ENCODE assay signal across 33 mouse cellular contexts in the genomic region with DNA sequence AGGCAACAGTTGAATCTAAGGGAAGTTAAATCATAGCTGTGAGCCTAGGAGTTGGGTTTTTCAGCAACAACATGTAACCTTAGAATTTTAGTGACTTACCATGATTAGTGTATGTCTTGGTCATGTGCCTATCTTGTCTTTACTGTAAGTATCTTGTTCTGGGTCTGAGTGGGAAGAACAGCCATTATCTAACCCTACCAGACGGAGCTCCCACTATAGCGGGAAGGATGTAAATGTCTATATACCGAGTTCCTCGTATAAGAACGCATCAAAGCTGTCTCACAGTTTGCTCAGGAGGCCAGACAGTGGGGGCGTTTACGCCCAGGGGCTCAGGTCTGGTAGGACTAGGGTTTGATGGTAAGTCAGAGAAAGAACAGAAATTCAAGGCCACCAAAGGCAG. TPM values are rescaled to one million over a fixed set of nuclear protein-coding genes. Genes with fewer than 3 reads are reported as not detected.
A peak's percentile ranks its signal among the peaks of the same experiment; 100 is the strongest.
DNase-seq lines count a peak whose midpoint lies in the region; ATAC-seq and TF ChIP-seq lines count a peak whose summit lies in the region.
"Had no signal": no experiment of that assay in that cellular context is flagged by ENCODE, and none has a peak within 500 bp of the region (broad histone marks: within the 10 kb centered on the region; RNA-seq: fewer than 3 reads in every experiment).

No protein-coding gene starts in this region.

- WGBS in liver, embryonic 14.5 days (ENCODE audit: insufficient replicate concordance) = 23% methylated on average over 7 of the region's 7 CpGs

- no peaks in the 10 kb centered on the region for H3K27me3 ChIP-seq in liver, embryonic 14.5 days (ENCODE audit: control insufficient read depth, insufficient read depth, low read length)
- H3K27me3 ChIP-seq: embryonic facial prominence, embryonic 13.5 days; forebrain, embryonic 12.5 days; hindbrain, embryonic 12.5 days; intestine, embryonic 15.5 days; limb, embryonic 13.5 days; neural tube, embryonic 15.5 days had no signal

- no peak overlapping the region for H3K4me3 ChIP-seq in liver, embryonic 14.5 days (ENCODE audit: insufficient read depth in 1 of 2, low read depth in 2 of 2, low read length in 2 of 2)
- H3K4me3 ChIP-seq: embryonic facial prominence, embryonic 13.5 days; erythroblast, embryonic 14.5 days; forebrain, embryonic 12.5 days; hindbrain, embryonic 12.5 days; intestine, embryonic 15.5 days; left cerebral cortex, adult 2 months; limb, embryonic 13.5 days; neural tube, embryonic 15.5 days had no signal

- H3K4me1 ChIP-seq in liver, embryonic 14.5 days (replicated peaks; ENCODE audit: control insufficient read depth in 2 of 2, insufficient read depth in 2 of 2, low read length in 1 of 2) = peaks cover 20 to 26% of the 10 kb centered on the region in 2 experiments

- no peak overlapping the region; the same call in 1 of the 2 replicates for H3K27ac ChIP-seq in liver, embryonic 14.5 days
- H3K27ac ChIP-seq: embryonic facial prominence, embryonic 13.5 days; forebrain, embryonic 12.5 days; hindbrain, embryonic 12.5 days; hindbrain, postnatal 0 days; intestine, embryonic 15.5 days; kidney, postnatal 0 days; left cerebral cortex, adult 2 months; limb, embryonic 13.5 days; neural tube, embryonic 15.5 days had no signal

- intact Hi-C loops in left cerebral cortex, postnatal 14 days (cut with DNase I) = no loop called here

- peak overlapping the region; percentile 2; the same call in 1 of the 2 replicates for H3K4me2 ChIP-seq in liver, embryonic 14.5 days (ENCODE audit: low read depth)
- H3K4me2 ChIP-seq: embryonic facial prominence, embryonic 13.5 days; forebrain, embryonic 12.5 days; heart, embryonic 11.5 days; hindbrain, embryonic 12.5 days; intestine, embryonic 15.5 days; limb, embryonic 13.5 days; neural tube, embryonic 15.5 days had no signal

- peak; percentile 62 for DNase-seq in c-Kit-positive CD71-positive TER-119-negative erythroid progenitor cells, embryonic 14.5 days (ENCODE audit: low read depth)
- peak in 2 of 3 experiments; percentile 40 to 42 for DNase-seq in liver, embryonic 14.5 days (ENCODE audit: low read depth in 3 of 3, low spot score in 3 of 3)
- no peak for DNase-seq in left cerebral cortex, postnatal 14 days (ENCODE audit: low spot score in 2 of 2)
- no peak for DNase-seq in adrenal gland, adult (ENCODE audit: inconsistent age in 2 of 2, low spot score in 1 of 2)
- DNase-seq in layer of hippocampus, adult 9-11 months = no peak
- DNase-seq: adrenal gland, adult 8-10 months; cerebellum, adult 11 months; cerebellum, adult 9-10 months; gastrocnemius, postnatal 25 days; heart, postnatal 36 days; kidney, adult 8-10 months; lung, adult 2 months; lung, postnatal 10 days; midbrain, embryonic 14.5 days; retina, postnatal 1 day; right cerebral cortex, postnatal 14 days; spleen, adult 18-20 months; thymus, postnatal 14 days had no signal

- peaks cover 41% of the 10 kb centered on the region for H3K36me3 ChIP-seq in liver, embryonic 14.5 days (replicated peaks; ENCODE audit: control insufficient read depth, insufficient read depth, low read depth)

- TF ChIP-seq CTCF in liver, embryonic 14.5 days (IDR thresholded peaks at IDR 0.05; ENCODE audit: low read depth) = no peak

- no peak overlapping the region; the same call in 1 of the 2 replicates for H3K9ac ChIP-seq in liver, embryonic 14.5 days (replicated peaks)
- H3K9ac ChIP-seq: embryonic facial prominence, embryonic 13.5 days; forebrain, embryonic 12.5 days; hindbrain, embryonic 12.5 days; intestine, embryonic 15.5 days; limb, embryonic 13.5 days; neural tube, embryonic 15.5 days had no signal

- TF ChIP-seq EP300 in liver, embryonic 14.5 days (IDR thresholded peaks at IDR 0.05; ENCODE audit: low read depth) = no peak

- H3K9me3 ChIP-seq in liver, embryonic 14.5 days (ENCODE audit: control insufficient read depth, low read length) = no peaks in the 10 kb centered on the region
- H3K9me3 ChIP-seq: embryonic facial prominence, embryonic 13.5 days; forebrain, embryonic 12.5 days; hindbrain, embryonic 12.5 days; intestine, embryonic 15.5 days; limb, embryonic 13.5 days; neural tube, embryonic 15.5 days had no signal

- peak; percentile 47; the same call in 1 of the 2 replicates for ATAC-seq in erythroid progenitor cell, adult 5-6 weeks (replicated peaks; ENCODE audit: low FRiP score, poor library complexity, severe bottlenecking)
- ATAC-seq in liver, embryonic 14.5 days (ENCODE audit: insufficient read depth) = peak; percentile 77
- ATAC-seq in megakaryocyte-erythroid progenitor cell, adult 5-6 weeks (replicated peaks; ENCODE audit: low FRiP score, low TSS enrichment, poor library complexity, severe bottlenecking) = peak; percentile 86
- ATAC-seq: activated CD4-positive, CD25-positive, alpha-beta regulatory T cell, adult 4 months; CD4-positive, CD25-positive, alpha-beta regulatory T cell, adult 4 months; hindbrain, postnatal 0 days; intestine, embryonic 15.5 days had no signal

RNA-seq across cellular contexts. Expression of a gene that starts 7.0 kb away (rescaled TPM):
- 46.1 and 72.5 TPM in 2 replicates for total RNA-seq in erythroid progenitor cell, adult 5-6 weeks (2015; ENCODE audit: low replicate concordance)
- total RNA-seq in erythroid progenitor cell, adult 5-6 weeks (2017; ENCODE audit: low replicate concordance) = 24.0 and 38.4 TPM in 2 replicates
- 30.1 and 43.9 TPM in 2 replicates for polyA plus RNA-seq in liver, embryonic 14.5 days (2012; rRNA removed)
- polyA plus RNA-seq in liver, embryonic 14.5 days (2014; fragmentation: Nextera tagmentation; extraction: Ambion mirVana) = 115 and 128 TPM in 2 replicates
- 93.1 and 106 TPM in 2 replicates for total RNA-seq in megakaryocyte-erythroid progenitor cell, adult 5-6 weeks (2014; fragmentation: Nextera tagmentation)
- 72.0 and 76.5 TPM in 2 replicates for total RNA-seq in megakaryocyte-erythroid progenitor cell, adult 5-6 weeks (2017)
- 100 to 1,000 TPM; 470 to 506 TPM for total RNA-seq in left cerebral cortex, postnatal 14 days (2021)

RNA-seq across cellular contexts. Expression of a gene that starts 44.5 kb away (rescaled TPM):
- total RNA-seq in erythroid progenitor cell, adult 5-6 weeks (2015; ENCODE audit: low replicate concordance) = 40.4 and 58.3 TPM in 2 replicates
- total RNA-seq in erythroid progenitor cell, adult 5-6 weeks (2017; ENCODE audit: low replicate concordance) = 20.3 and 33.6 TPM in 2 replicates
- 8.3 and 11.9 TPM in 2 replicates for polyA plus RNA-seq in liver, embryonic 14.5 days (2012; rRNA removed)
- 9.0 and 13.4 TPM in 2 replicates for polyA plus RNA-seq in liver, embryonic 14.5 days (2014; fragmentation: Nextera tagmentation; extraction: Ambion mirVana)
- total RNA-seq in megakaryocyte-erythroid progenitor cell, adult 5-6 weeks (2014; fragmentation: Nextera tagmentation) = 21.2 and 30.6 TPM in 2 replicates
- 5.9 and 9.0 TPM in 2 replicates for total RNA-seq in megakaryocyte-erythroid progenitor cell, adult 5-6 weeks (2017)
- total RNA-seq in left cerebral cortex, postnatal 14 days (2021) = 10 to 100 TPM; 21.8 to 22.2 TPM
- polyA plus RNA-seq: CD4-positive, CD25-positive, alpha-beta regulatory T cell, adult 4 months had no signal

Comparison
In these comparisons a context has a peak if more than half of its experiments do, and no peak if none do; other contexts are left out.
1. DNase-seq: peak in c-Kit-positive CD71-positive TER-119-negative erythroid progenitor cells, embryonic 14.5 days (single experiment) and liver, embryonic 14.5 days (2 of 3); none in left cerebral cortex, postnatal 14 days (0 of 2), adrenal gland, adult (0 of 2) and layer of hippocampus, adult 9-11 months (single experiment).
2. RNA of a gene that starts 7.0 kb away (total RNA-seq): 470 to 506 TPM in left cerebral cortex, postnatal 14 days; 72.0 to 106 TPM in megakaryocyte-erythroid progenitor cell, adult 5-6 weeks and 24.0 to 72.5 TPM in erythroid progenitor cell, adult 5-6 weeks; every median in the first group is over 4 times any median in the second.
3. Peak in every context shown above with its lines, with median percentiles within 50 percentile points of each other: ATAC-seq.